Mouse (Mus musculus) liver, embryonic 12.5 days (tissue): ENCODE data around the gene Trio. TPM values are rescaled to one million over a fixed set of nuclear protein-coding genes. Genes with fewer than 3 reads are reported as not detected.

Experiments
- ATAC-seq: fragments of 200-750 bp; cut with Nextera tagmentation; 2 replicates; pipeline ENCODE4 v1.8.0; 2017; ENCODE audit warnings: moderate number of reproducible peaks, mild to moderate bottlenecking, moderate library complexity
- H3K27ac ChIP-seq: fragments of 300-500 bp; sonication (generic); 2 replicates; pipeline ENCODE4 v1.5.1; 2016; ENCODE audit warnings: mild to moderate bottlenecking
- H3K27me3 ChIP-seq: fragments of 300-500 bp; sonication (generic); replicated peaks from 2 replicates; pipeline ENCODE4 v1.6.1; 2016; ENCODE audit warnings: mild to moderate bottlenecking, moderate library complexity
- H3K36me3 ChIP-seq: fragments of 300-500 bp; sonication (generic); 2 replicates; pipeline ENCODE4 v1.6.1; 2016; ENCODE audit warnings: mild to moderate bottlenecking, moderate library complexity
- H3K4me1 ChIP-seq: fragments of 300-500 bp; sonication (generic); 2 replicates; pipeline ENCODE4 v1.6.1; 2016
- H3K4me2 ChIP-seq: fragments of 300-500 bp; sonication (generic); 2 replicates; pipeline ENCODE4 v1.6.1; 2016; ENCODE audit warnings: mild to moderate bottlenecking, moderate library complexity
- H3K4me3 ChIP-seq: fragments of 300-500 bp; sonication (generic); 2 replicates; pipeline ENCODE4 v1.5.1; 2016; ENCODE audit warnings: mild to moderate bottlenecking, moderate library complexity
- H3K9ac ChIP-seq: fragments of 300-500 bp; sonication (generic); 2 replicates; pipeline ENCODE4 v1.6.1; 2016; ENCODE audit warnings: mild to moderate bottlenecking, moderate library complexity
- H3K9me3 ChIP-seq: fragments of 300-500 bp; sonication (generic); replicated peaks from 2 replicates; pipeline ENCODE4 v1.6.1; 2016; ENCODE audit warnings: mild to moderate bottlenecking, moderate library complexity
- WGBS: fragments of 180-500 bp; shearing (Covaris S2); methylation state at CpG from one replicate; pipeline ENCODE4 v1.1.7; 2016; ENCODE audit not compliant: insufficient replicate concordance; 5-methylcytosine and 5-hydroxymethylcytosine counted together
- polyA plus RNA-seq: library from polyadenylated mRNA; unstranded; fragments of >200 nt; fragmentation: Nextera tagmentation; extraction: Ambion mirVana; gene quantifications from 2 replicates; pipeline ENCODE4 v1.2.1, GENCODE M21; 2016

Trio gene
- polyA plus RNA-seq, 1 experiment from 2014 or later = 5.6 TPM

DNA sequence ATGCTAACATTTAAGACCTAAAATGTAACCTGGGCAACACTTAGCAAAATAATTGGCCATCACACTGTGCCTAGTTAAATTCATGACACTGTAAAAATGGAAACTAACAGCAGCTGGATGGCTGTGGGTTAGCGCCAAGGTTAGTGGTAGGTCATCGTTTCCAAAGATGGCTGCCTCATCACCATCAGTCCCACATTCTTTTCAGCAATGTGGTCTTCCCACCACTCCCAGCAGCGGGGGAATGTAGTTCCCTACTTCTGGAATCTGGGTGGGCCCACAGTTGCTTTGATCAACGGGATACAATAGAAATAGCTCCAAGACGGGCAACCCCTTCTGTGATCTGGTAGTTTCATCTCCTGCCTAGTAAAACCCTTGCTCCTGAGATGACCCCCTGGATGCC lies 35.3 kb upstream of the Trio start:
- Histone ChIP-seq H3K9ac (no peak overlapping the region), H3K4me1 (no peaks in the 10 kb centered on the region), H3K27ac (no peak overlapping the region), H3K36me3 (no peaks in the 10 kb centered on the region), H3K27me3 (no peaks in the 10 kb centered on the region), H3K9me3 (no peaks in the 10 kb centered on the region), H3K4me2 (no peak overlapping the region), H3K4me3 (no peak overlapping the region)
- WGBS = 69% methylated on average over 5 of the region's 5 CpGs
- ATAC-seq = no peak

DNA sequence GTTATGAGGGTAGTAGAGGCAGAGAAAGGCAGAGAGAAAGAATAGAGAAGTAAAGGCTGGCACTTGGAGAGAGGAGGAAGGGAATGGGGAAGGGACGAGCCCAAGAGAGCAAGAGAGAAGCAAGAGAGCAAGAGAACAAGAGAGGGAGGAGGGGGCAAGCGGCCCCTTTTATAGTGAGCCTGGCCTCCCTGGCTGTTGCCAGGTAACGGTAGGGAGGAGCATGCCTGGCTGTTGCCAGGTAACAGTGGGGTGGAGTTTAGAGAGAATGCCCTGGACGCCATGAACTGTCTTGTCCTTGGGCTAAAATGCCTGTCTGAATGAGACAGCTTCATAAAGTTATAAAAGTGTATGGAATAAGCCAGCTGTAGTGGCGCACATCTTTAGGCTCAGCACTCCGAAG lies 34.8 kb upstream of the Trio start:
- Histone ChIP-seq H3K9me3 (no peaks in the 10 kb centered on the region), H3K36me3 (no peaks in the 10 kb centered on the region), H3K4me2 (no peak overlapping the region), H3K4me1 (no peaks in the 10 kb centered on the region), H3K9ac (no peak overlapping the region), H3K4me3 (no peak overlapping the region), H3K27ac (no peak overlapping the region), H3K27me3 (no peaks in the 10 kb centered on the region)
- WGBS = 63% methylated on average over 6 of the region's 6 CpGs
- ATAC-seq = no peak

GRCm38 (mm10) chr15:28057545-28057944 lies 31.9 kb upstream of the Trio start:
- no peaks in the 10 kb centered on the region for H3K27me3 ChIP-seq
- H3K9ac ChIP-seq = no peak overlapping the region
- ATAC-seq = no peak
- H3K9me3 ChIP-seq = no peaks in the 10 kb centered on the region
- H3K36me3 ChIP-seq = no peaks in the 10 kb centered on the region
- H3K4me1 ChIP-seq = no peaks in the 10 kb centered on the region
- H3K4me2 ChIP-seq = no peak overlapping the region
- WGBS = 54% methylated on average over 5 of the region's 5 CpGs
- H3K27ac ChIP-seq = no peak overlapping the region
- no peak overlapping the region for H3K4me3 ChIP-seq

DNA sequence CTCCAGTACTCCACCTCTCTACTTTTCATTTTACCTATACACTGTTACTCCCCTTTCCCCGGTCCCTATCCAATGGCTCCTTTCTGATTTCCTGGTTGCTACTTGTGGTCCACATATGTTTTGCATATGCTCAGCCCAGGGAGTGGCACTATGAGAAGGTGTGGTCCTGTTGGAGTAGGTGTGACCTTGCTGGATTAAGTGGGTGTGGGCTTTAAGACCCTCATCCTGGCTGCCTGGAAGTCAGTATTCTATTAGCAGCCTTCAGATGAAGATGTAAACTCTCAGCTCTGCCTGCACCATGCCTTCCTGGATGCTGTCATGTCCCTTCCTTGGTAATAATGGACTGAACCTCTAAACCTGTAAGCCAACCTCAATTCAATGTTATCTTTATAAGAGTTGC lies 29.1 kb upstream of the Trio start:
- 71% methylated on average over 1 of the region's 1 CpGs for WGBS

DNA sequence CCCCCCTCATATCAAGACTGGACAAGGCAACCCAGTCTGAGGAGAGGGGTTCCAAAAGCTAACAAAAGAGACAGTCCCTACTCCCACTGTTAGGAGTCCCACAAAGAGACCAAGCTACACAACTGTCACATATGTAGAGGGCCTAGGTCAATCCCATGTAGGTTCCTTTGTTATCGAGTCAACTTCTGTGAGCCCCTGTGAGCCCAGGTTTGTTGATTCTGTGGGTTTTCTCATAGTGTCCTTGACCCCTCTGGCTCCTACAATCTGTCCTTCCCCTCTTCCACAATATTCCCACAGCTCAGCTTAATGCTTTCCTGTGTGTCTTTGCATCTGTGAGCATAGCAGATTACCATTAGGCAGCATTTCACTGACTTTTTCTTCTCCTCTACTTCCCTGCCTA lies 28.5 kb upstream of the Trio start:
- Histone ChIP-seq H3K9me3 (no peaks in the 10 kb centered on the region), H3K27ac (no peak overlapping the region), H3K27me3 (no peaks in the 10 kb centered on the region), H3K4me3 (no peak overlapping the region), H3K36me3 (no peaks in the 10 kb centered on the region), H3K4me1 (no peaks in the 10 kb centered on the region), H3K4me2 (no peak overlapping the region), H3K9ac (no peak overlapping the region)
- ATAC-seq = no peak
- 52% methylated on average over 1 of the region's 1 CpGs for WGBS

More for the DNA sequence above, 29.1 kb upstream of the Trio start:
- Histone ChIP-seq H3K9ac (no peak overlapping the region), H3K27ac (no peak overlapping the region), H3K36me3 (no peaks in the 10 kb centered on the region), H3K9me3 (no peaks in the 10 kb centered on the region), H3K4me3 (no peak overlapping the region), H3K4me2 (no peak overlapping the region), H3K27me3 (no peaks in the 10 kb centered on the region), H3K4me1 (no peaks in the 10 kb centered on the region)
- no peak for ATAC-seq

DNA sequence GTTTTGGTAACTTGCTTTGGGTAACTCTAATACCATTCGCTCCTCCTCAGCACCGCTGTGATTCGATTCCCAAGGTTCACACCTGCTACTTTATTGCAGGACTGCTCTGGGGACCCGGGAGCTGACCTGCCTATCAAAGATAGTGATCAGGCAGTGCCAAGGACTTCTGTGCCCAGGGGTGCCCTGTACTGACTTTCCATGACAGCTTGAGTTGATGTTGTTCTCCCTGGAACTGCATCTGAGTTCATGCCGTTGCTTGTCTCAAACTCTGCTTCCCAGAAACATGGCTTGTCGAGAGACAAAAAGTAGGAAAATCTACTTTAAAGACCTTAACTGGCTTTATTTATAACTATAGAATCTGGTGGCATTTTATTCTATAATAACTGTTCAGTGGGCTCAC lies 27.6 kb upstream of the Trio start:
- Histone ChIP-seq H3K4me1 (no peaks in the 10 kb centered on the region), H3K9ac (no peak overlapping the region), H3K4me3 (no peak overlapping the region), H3K36me3 (no peaks in the 10 kb centered on the region), H3K9me3 (no peaks in the 10 kb centered on the region), H3K27ac (no peak overlapping the region), H3K4me2 (no peak overlapping the region), H3K27me3 (no peaks in the 10 kb centered on the region)
- ATAC-seq = no peak
- 58% methylated on average over 6 of the region's 6 CpGs for WGBS

DNA sequence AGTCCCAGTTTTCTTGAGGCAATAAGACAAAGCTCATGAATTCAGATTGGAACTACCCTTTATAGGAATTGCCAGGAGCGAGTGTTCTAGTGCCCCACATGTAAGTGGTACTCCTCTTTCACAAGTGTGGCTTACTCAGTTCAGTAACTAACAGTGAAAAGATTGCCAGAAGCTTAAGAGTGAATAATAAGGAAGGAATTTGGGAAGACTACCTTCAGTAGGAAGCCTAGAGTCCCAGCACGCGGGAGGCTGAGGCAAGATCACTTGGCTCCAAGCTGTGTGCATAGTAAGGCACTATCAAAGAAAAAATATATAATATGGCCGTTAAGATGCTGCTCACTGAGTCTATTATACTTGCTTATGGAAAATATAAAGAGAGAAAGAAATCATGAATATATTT lies 26.2 kb upstream of the Trio start:
- Histone ChIP-seq H3K27me3 (no peaks in the 10 kb centered on the region), H3K4me1 (no peaks in the 10 kb centered on the region), H3K27ac (no peak overlapping the region), H3K36me3 (no peaks in the 10 kb centered on the region), H3K4me3 (no peak overlapping the region), H3K9ac (no peak overlapping the region), H3K4me2 (no peak overlapping the region), H3K9me3 (no peaks in the 10 kb centered on the region)
- no peak for ATAC-seq
- 71% methylated on average over 4 of the region's 4 CpGs for WGBS

DNA sequence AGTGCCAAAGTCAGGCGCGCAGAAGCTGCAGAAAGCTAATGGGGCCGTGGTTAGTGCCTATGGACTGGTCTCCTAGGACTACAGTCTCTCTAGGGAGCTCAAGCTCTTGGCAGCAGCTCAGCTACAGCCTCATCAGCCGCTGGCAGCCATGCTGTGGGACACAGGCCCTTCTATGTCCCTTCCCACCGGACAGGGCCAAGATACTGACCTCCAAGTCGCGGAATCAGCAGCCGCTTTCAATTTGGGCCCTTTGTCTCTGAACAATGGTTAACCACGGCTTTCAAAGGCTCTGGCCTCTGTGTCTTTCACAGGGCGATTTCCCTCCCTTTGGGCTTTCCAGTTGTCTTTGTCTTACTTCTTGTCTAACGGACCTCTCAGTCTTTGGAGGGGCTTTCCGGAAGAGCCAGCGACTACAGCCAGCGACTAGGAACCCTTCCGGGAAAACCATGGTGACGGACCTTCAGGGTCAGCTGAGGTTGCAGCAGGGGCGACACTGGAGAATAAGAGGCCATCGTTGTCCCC lies 25.5 kb upstream of the Trio start:
- no peak for ATAC-seq
- no peak overlapping the region for H3K9ac ChIP-seq
- H3K9me3 ChIP-seq = no peaks in the 10 kb centered on the region
- no peaks in the 10 kb centered on the region for H3K4me1 ChIP-seq
- no peaks in the 10 kb centered on the region for H3K27me3 ChIP-seq
- no peaks in the 10 kb centered on the region for H3K36me3 ChIP-seq
- no peak overlapping the region for H3K4me3 ChIP-seq
- WGBS = 44% methylated on average over 18 of the region's 18 CpGs
- no peak overlapping the region for H3K27ac ChIP-seq
- no peak overlapping the region for H3K4me2 ChIP-seq

DNA sequence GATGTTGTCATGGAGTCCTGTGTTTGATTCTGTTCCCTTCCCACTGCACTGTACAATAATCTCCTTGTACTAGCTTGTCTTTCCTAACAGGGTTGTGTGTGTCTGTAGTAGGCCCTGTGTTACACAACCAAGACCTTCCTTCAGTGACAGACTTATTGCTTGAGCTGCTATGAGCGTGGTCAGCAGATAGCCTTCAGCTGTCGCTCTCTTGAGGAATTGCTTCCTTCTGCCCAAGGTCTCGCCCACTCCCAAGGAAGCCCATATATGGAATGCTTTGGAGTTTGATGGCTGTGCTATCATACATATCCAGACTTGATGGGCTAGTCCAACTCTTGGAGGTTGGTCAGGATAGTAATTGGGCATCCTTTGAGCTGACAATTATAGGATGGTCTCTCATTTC lies 22.1 kb upstream of the Trio start:
- Histone ChIP-seq H3K4me1 (no peaks in the 10 kb centered on the region), H3K27me3 (no peaks in the 10 kb centered on the region), H3K27ac (no peak overlapping the region), H3K9me3 (no peaks in the 10 kb centered on the region), H3K9ac (no peak overlapping the region), H3K36me3 (no peaks in the 10 kb centered on the region), H3K4me3 (no peak overlapping the region), H3K4me2 (no peak overlapping the region)
- ATAC-seq = no peak
- WGBS = 37% methylated on average over 3 of the region's 3 CpGs

DNA sequence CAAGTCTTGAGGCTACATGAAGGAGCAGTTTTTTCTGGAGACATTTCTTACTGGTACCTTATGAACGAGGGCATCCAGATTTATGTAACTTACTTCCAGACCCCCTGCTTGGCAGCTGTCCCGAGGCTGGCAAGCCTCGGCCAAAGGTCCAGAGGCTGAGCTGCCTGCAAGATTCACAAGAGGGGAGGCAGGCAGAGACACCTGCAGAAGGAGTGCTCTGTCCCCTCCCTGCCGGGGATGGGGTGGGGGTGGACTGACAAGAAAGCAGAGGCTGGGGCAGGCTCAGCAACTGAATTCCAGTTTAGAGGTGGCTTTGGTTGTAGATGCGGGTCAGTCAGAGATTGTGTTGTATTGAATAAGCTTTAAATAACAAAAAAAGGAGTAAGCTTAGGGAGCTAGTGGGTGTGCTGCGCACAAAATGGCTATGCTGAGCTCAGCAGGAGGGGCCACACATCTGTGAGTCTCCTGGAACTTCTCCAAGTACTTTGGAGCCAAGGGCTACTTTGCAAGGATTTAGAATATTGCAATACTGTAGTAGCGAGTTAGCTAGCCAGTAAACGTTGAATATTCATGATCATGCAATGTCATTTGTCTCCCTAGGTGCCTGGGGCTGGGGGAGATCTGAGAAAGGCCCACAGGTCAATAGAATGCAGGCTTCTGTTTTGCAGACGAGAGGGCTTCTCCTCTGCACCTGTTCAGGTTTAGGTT lies 15.7 kb upstream of the Trio start:
- Histone ChIP-seq H3K4me2 (no peak overlapping the region), H3K9me3 (no peaks in the 10 kb centered on the region), H3K27me3 (peaks cover 17% of the 10 kb centered on the region; the same call in 1 of the 2 replicates), H3K27ac (no peak overlapping the region), H3K36me3 (no peaks in the 10 kb centered on the region), H3K9ac (no peak overlapping the region), H3K4me3 (no peak overlapping the region), H3K4me1 (no peaks in the 10 kb centered on the region)
- ATAC-seq = no peak
- 25% methylated on average over 9 of the region's 9 CpGs for WGBS

DNA sequence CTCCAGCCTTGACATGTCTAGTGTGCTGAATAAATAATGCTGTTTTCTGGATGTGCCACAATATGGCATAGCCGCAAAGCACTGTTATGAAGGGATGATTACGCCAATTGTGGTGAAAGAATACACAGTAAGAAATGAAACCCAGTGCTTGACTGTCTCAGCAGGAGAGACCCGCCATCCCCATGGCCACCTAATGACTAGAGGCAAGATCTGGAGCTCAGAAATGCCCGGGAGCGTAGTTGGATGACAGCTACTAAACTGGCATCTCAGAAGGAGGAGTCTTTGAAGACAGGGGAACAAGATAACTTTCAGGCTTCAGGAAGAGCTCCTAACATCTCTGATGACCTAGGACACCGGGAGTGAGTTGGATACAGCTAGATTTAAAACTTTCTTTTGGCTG lies 12.0 kb upstream of the Trio start:
- 62% methylated on average over 6 of the region's 6 CpGs for WGBS
- Histone ChIP-seq H3K4me3 (no peak overlapping the region), H3K9ac (no peak overlapping the region), H3K36me3 (no peaks in the 10 kb centered on the region), H3K27ac (no peak overlapping the region), H3K27me3 (peaks cover 17% of the 10 kb centered on the region; the same call in 1 of the 2 replicates), H3K9me3 (no peaks in the 10 kb centered on the region), H3K4me2 (no peak overlapping the region), H3K4me1 (no peaks in the 10 kb centered on the region)
- no peak for ATAC-seq

GRCm38 (mm10) chr15:28035601-28036000 lies 10.0 kb upstream of the Trio start:
- ATAC-seq = no peak
- 67% methylated on average over 10 of the region's 10 CpGs for WGBS
- no peak overlapping the region for H3K4me3 ChIP-seq

DNA sequence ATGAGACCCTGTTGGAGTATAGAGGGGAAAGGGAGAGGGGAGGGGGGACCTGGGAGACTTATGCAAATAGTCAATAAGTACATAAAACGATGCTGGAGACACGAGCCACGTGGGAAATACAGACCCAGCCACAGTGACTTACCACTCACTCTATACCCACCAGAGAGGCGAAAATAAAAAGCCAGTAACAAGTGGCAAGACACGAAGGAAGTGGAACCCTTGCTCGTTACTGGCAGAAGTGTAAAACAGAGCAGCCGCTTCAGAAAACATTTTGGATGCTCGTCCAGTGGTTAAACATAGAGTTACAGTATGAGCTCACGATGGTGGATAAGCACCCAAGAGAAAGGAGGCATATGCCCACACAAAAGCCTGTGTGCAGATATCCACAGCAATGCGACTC lies 9.0 kb upstream of the Trio start:
- H3K9me3 ChIP-seq = no peaks in the 10 kb centered on the region

More at GRCm38 (mm10) chr15:28035601-28036000, 10.0 kb upstream of the Trio start:
- no peak overlapping the region for H3K27ac ChIP-seq
- H3K4me1 ChIP-seq = no peaks in the 10 kb centered on the region
- no peak overlapping the region for H3K4me2 ChIP-seq
- no peak overlapping the region for H3K9ac ChIP-seq
- H3K36me3 ChIP-seq = no peaks in the 10 kb centered on the region
- H3K9me3 ChIP-seq = no peaks in the 10 kb centered on the region
- H3K27me3 ChIP-seq = peaks cover 2% of the 10 kb centered on the region; the same call in 1 of the 2 replicates

More for the DNA sequence above, 9.0 kb upstream of the Trio start:
- no peaks in the 10 kb centered on the region for H3K4me1 ChIP-seq
- ATAC-seq = no peak
- H3K4me2 ChIP-seq = no peak overlapping the region
- no peaks in the 10 kb centered on the region for H3K36me3 ChIP-seq
- no peak overlapping the region for H3K4me3 ChIP-seq
- WGBS = 56% methylated on average over 10 of the region's 10 CpGs
- no peaks in the 10 kb centered on the region for H3K27me3 ChIP-seq
- no peak overlapping the region for H3K27ac ChIP-seq
- H3K9ac ChIP-seq = no peak overlapping the region
